Mouse (Mus musculus) heart, embryonic 16.5 days (tissue): ENCODE data around the gene Irf1. TPM values are rescaled to one million over a fixed set of nuclear protein-coding genes. Genes with fewer than 3 reads are reported as not detected.

Experiments
- ATAC-seq: fragments of 200-750 bp; cut with Nextera tagmentation; replicated peaks from 2 replicates; pipeline ENCODE4 v1.8.0; 2017; ENCODE audit warnings: moderate number of reproducible peaks; ENCODE audit not compliant: insufficient read depth, low FRiP score; ENCODE audit errors: extremely low read depth
- H3K27ac ChIP-seq: fragments of 300-500 bp; sonication (generic); 2 replicates; pipeline ENCODE4 v1.5.1; 2014; ENCODE audit warnings: mild to moderate bottlenecking, low read length, control low read depth, moderate library complexity
- H3K27me3 ChIP-seq: fragments of 300-500 bp; sonication (generic); 2 replicates; pipeline ENCODE4 v1.6.1; 2014; ENCODE audit warnings: low read length, mixed read lengths; ENCODE audit not compliant: control insufficient read depth, insufficient read depth
- H3K36me3 ChIP-seq: fragments of 300-500 bp; sonication (generic); 2 replicates; pipeline ENCODE4 v1.6.1; 2014; ENCODE audit not compliant: control insufficient read depth, insufficient read depth
- H3K4me1 ChIP-seq: fragments of 300-500 bp; sonication (generic); 2 replicates; pipeline ENCODE4 v1.6.1; 2014; ENCODE audit warnings: low read length, mixed read lengths; ENCODE audit not compliant: control insufficient read depth, insufficient read depth
- H3K4me2 ChIP-seq: fragments of 300-500 bp; sonication (generic); 2 replicates; pipeline ENCODE4 v1.6.1; 2014; ENCODE audit warnings: low read depth, mild to moderate bottlenecking, control low read depth, low read length
- H3K4me3 ChIP-seq: fragments of 300-500 bp; sonication (generic); 2 replicates; pipeline ENCODE4 v1.5.1; 2014; ENCODE audit warnings: mild to moderate bottlenecking, control low read depth, low read length
- H3K9ac ChIP-seq: fragments of 300-500 bp; sonication (generic); 2 replicates; pipeline ENCODE4 v1.6.1; 2014; ENCODE audit warnings: low read length, control low read depth
- H3K9me3 ChIP-seq: fragments of 300-500 bp; sonication (generic); replicated peaks from 2 replicates; pipeline ENCODE4 v1.6.1; 2016; ENCODE audit warnings: low read length; ENCODE audit not compliant: control insufficient read depth
- WGBS: fragments of 180-500 bp; shearing (Covaris S2); extraction: QIAGEN DNeasy Blood & Tissue Kit; methylation state at CpG from one replicate; pipeline ENCODE4 v1.1.7; 2014; 5-methylcytosine and 5-hydroxymethylcytosine counted together
- polyA plus RNA-seq: library from polyadenylated mRNA; unstranded; fragments of >200 nt; fragmentation: Nextera tagmentation; extraction: Ambion mirVana; gene quantifications from 2 replicates; pipeline ENCODE4 v1.2.1, GENCODE M21; 2015

The Irf1 gene
- polyA plus RNA-seq, result 17.2 and 25.7 TPM in 2 replicates

DNA sequence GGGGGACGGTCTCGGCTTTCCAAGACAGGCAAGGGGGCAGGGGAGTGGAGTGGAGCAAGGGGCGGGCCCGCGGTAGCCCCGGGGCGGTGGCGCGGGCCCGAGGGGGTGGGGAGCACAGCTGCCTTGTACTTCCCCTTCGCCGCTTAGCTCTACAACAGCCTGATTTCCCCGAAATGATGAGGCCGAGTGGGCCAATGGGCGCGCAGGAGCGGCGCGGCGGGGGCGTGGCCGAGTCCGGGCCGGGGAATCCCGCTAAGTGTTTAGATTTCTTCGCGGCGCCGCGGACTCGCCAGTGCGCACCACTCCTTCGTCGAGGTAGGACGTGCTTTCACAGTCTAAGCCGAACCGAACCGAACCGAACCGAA lies at the start of gene Irf1:
Gene Irf1, plus strand, starts transcription at position 255 of the 365 bp plus-strand sequence.
- Histone ChIP-seq H3K36me3 (peaks cover 11% of the 10 kb centered on the region), H3K4me1 (peaks cover 17% of the 10 kb centered on the region), H3K27me3 (no peaks in the 10 kb centered on the region), H3K4me3 (peak within 1 kb of the TSS; percentile 89), H3K4me2 (peak within 1 kb of the TSS; percentile 65), H3K27ac (peak within 1 kb of the TSS; percentile 82), H3K9ac (peak within 1 kb of the TSS; percentile 79), H3K9me3 (no peaks in the 10 kb centered on the region)
- WGBS, result under 1% methylated on average over 40 of the region's 40 CpGs
- ATAC-seq, result peak; percentile 87

- Histone ChIP-seq H3K4me1 (no peaks in the 10 kb centered on the region), H3K9me3 (no peaks in the 10 kb centered on the region), H3K36me3 (no peaks in the 10 kb centered on the region), H3K27ac (no peak within 1 kb of the TSS), H3K4me2 (no peak within 1 kb of the TSS), H3K9ac (no peak within 1 kb of the TSS), H3K4me3 (no peak within 1 kb of the TSS), H3K27me3 (no peaks in the 10 kb centered on the region; the same call in 1 of the 2 replicates)
- WGBS, result 75% methylated on average over 6 of the region's 6 CpGs
- no peak for ATAC-seq
Measured at GRCm38 (mm10) chr11:53720715-53721114, 49.1 kb upstream of the Irf1 start, which contains the start of gene Il5. TSS of gene Il5 (plus strand) at chr11:53720794.

DNA sequence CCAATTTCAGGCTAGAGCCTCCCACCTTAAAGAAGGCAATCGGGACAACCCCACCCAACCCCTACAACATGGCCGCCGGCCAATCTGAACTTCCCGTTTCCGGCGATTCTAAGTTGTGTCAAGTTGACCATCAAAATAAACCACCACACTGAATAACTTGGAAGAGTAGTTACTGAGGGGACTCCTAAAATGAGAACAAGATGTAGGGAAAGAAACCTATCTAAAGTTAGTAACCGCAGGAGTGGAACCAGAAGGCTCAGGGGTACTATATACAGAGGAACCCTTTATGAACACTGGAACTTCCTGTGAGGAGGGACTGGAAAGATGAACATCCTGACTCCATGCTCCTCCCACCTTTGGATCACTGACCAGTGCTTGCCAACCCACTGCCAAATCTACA lies 38.4 kb upstream of the Irf1 start:
- H3K9me3 ChIP-seq, result no peaks in the 10 kb centered on the region; the same call in 1 of the 2 replicates
- no peak for ATAC-seq
- no peak overlapping the region for H3K4me3 ChIP-seq
- H3K4me2 ChIP-seq, result no peak overlapping the region
- no peaks in the 10 kb centered on the region for H3K36me3 ChIP-seq
- no peaks in the 10 kb centered on the region for H3K27me3 ChIP-seq
- H3K27ac ChIP-seq, result no peak overlapping the region
- no peaks in the 10 kb centered on the region for H3K4me1 ChIP-seq
- WGBS, result 92% methylated on average over 7 of the region's 7 CpGs
- H3K9ac ChIP-seq, result no peak overlapping the region

DNA sequence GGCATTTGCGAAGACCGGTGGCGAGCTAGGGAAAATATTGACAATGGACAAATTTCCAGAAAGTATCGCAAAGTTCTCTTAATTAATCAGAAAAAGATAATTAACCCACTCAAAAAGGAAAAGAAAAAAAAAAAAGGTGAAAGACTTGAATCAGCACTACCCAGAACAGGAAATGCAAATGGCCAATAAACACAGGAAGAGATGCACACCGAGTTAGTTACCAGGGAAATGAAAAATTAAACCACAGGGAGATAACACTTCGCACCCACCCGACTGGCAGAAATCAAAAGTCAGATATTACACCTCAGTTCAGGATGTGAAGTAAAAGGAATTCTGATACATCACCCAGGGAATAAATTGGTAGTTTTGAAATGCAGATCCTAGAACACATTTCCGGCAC lies 37.6 kb upstream of the Irf1 start:
- H3K27ac ChIP-seq, result no peak overlapping the region
- WGBS, result 76% methylated on average over 8 of the region's 8 CpGs
- H3K9ac ChIP-seq, result no peak overlapping the region
- no peak overlapping the region for H3K4me3 ChIP-seq
- H3K4me1 ChIP-seq, result no peaks in the 10 kb centered on the region
- H3K36me3 ChIP-seq, result no peaks in the 10 kb centered on the region
- no peaks in the 10 kb centered on the region; the same call in 1 of the 2 replicates for H3K9me3 ChIP-seq
- H3K4me2 ChIP-seq, result no peak overlapping the region
- H3K27me3 ChIP-seq, result no peaks in the 10 kb centered on the region
- ATAC-seq, result no peak

DNA sequence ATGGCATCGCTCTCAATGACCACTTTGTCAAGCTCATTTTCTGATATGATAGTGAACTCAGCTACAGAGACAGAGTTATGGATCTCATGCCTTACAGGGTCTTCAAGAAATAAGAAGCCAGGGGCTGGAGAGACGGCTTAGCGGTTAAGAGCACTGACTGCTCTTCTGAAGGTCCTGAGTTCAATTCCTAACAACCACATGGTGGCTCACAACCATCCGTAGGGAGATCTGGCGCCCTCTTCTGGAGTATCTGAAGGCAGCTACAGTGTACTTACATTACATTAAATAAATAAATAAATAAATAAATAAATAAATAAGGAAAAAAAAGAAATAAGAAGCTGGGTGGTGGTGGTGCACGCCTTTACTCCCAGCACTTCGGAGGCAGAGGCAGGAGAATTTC lies 36.0 kb upstream of the Irf1 start:
- Histone ChIP-seq H3K4me3 (no peak overlapping the region), H3K4me2 (no peak overlapping the region), H3K36me3 (no peaks in the 10 kb centered on the region), H3K9me3 (no peaks in the 10 kb centered on the region), H3K27me3 (no peaks in the 10 kb centered on the region), H3K4me1 (no peaks in the 10 kb centered on the region), H3K9ac (no peak overlapping the region), H3K27ac (no peak overlapping the region)
- 82% methylated on average over 7 of the region's 7 CpGs for WGBS
- ATAC-seq, result no peak

GRCm38 (mm10) chr11:53734431-53734830 lies 35.4 kb upstream of the Irf1 start:
- H3K9ac ChIP-seq, result no peak overlapping the region
- no peaks in the 10 kb centered on the region for H3K9me3 ChIP-seq
- no peak overlapping the region for H3K27ac ChIP-seq
- H3K4me1 ChIP-seq, result no peaks in the 10 kb centered on the region
- no peaks in the 10 kb centered on the region for H3K27me3 ChIP-seq
- WGBS, result 76% methylated on average over 2 of the region's 2 CpGs
- no peak overlapping the region for H3K4me2 ChIP-seq
- ATAC-seq, result no peak
- no peak overlapping the region for H3K4me3 ChIP-seq
- H3K36me3 ChIP-seq, result no peaks in the 10 kb centered on the region

GRCm38 (mm10) chr11:53734970-53735681 lies 34.7 kb upstream of the Irf1 start:
- H3K36me3 ChIP-seq, result no peaks in the 10 kb centered on the region
- no peak for ATAC-seq
- H3K4me2 ChIP-seq, result no peak overlapping the region
- H3K4me1 ChIP-seq, result no peaks in the 10 kb centered on the region
- WGBS, result 67% methylated on average over 18 of the region's 18 CpGs
- H3K27ac ChIP-seq, result no peak overlapping the region
- no peaks in the 10 kb centered on the region for H3K9me3 ChIP-seq
- no peak overlapping the region for H3K9ac ChIP-seq
- no peaks in the 10 kb centered on the region for H3K27me3 ChIP-seq
- no peak overlapping the region for H3K4me3 ChIP-seq

DNA sequence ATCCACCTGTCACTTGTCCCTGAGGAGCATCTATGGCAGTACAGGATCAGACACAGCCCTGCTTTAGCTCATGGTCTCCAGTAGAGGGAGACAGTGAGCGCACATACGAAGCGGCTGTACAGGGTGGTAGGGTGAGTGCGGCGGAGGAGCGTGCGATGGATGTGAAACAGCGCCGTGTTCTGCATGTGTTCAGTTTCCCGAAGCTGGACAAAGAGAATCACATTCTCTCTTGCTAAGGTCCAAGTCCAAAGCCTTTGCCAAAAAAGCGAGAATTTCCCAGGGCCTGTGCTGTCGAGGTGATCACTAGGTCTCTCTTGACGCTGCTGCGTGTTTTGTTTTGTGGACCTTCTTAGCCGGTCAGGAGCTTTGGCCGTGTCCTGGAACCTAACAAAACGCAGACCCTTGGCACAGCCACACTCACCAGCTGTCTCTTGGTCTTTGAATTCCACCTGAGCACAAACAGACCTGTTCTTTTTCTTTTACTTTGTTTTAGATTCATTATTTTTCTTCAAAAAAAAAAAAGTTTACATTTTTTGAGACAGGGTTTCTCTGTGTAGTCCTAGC lies 34.0 kb upstream of the Irf1 start:
- 26% methylated on average over 17 of the region's 17 CpGs for WGBS
- ATAC-seq, result peak; percentile 77
- Histone ChIP-seq H3K27me3 (no peaks in the 10 kb centered on the region), H3K4me2 (peak overlapping the region; percentile 58), H3K27ac (no peak overlapping the region), H3K9me3 (no peaks in the 10 kb centered on the region), H3K9ac (no peak overlapping the region), H3K36me3 (no peaks in the 10 kb centered on the region), H3K4me3 (peak overlapping the region; percentile 23), H3K4me1 (no peaks in the 10 kb centered on the region)

- Histone ChIP-seq H3K4me3 (no peak overlapping the region), H3K27ac (no peak overlapping the region), H3K36me3 (no peaks in the 10 kb centered on the region), H3K27me3 (no peaks in the 10 kb centered on the region), H3K9me3 (no peaks in the 10 kb centered on the region), H3K4me2 (no peak overlapping the region), H3K4me1 (no peaks in the 10 kb centered on the region), H3K9ac (no peak overlapping the region)
- ATAC-seq, result peak; percentile 69
- WGBS, result 44% methylated on average over 14 of the region's 14 CpGs
Measured at GRCm38 (mm10) chr11:53736771-53737572, 32.8 kb upstream of the Irf1 start.
